Mouse (Mus musculus): ENCODE data around the gene Ndufaf5. TPM values are rescaled to one million over a fixed set of nuclear protein-coding genes. Genes with fewer than 3 reads are reported as not detected.

The Ndufaf5 gene
- polyA plus RNA-seq, 1 experiment = 20.5 TPM

GRCm38 (mm10) chr2:140243105-140243504 lies 72.7 kb downstream of the Ndufaf5 start:
- H3K4me1 ChIP-seq (ENCODE audit: control insufficient read depth, insufficient read depth, low read length) = no peaks in the 10 kb centered on the region
- no peak overlapping the region for H3K27ac ChIP-seq (ENCODE audit: insufficient read depth, low read length)
- H3K27me3 ChIP-seq (ENCODE audit: control insufficient read depth, insufficient read depth, low read length, poor library complexity, severe bottlenecking) = no peaks in the 10 kb centered on the region
- TF ChIP-seq POLR2A (IDR thresholded peaks at IDR 0.05; ENCODE audit: insufficient read depth, low read length) (no peak), CTCF (IDR thresholded peaks at IDR 0.05; ENCODE audit: low read depth, low read length) (no peak), EP300 (IDR thresholded peaks at IDR 0.05; ENCODE audit: insufficient read depth, low read depth, low read length) (no peak)
- no peak overlapping the region for H3K4me3 ChIP-seq (ENCODE audit: low read depth, low read length)
- H3K9ac ChIP-seq (ENCODE audit: low read depth, poor library complexity, severe bottlenecking) = no peak overlapping the region
- H3K36me3 ChIP-seq (ENCODE audit: control insufficient read depth, insufficient read depth, low read length, poor library complexity, severe bottlenecking) = no peaks in the 10 kb centered on the region
- no peaks in the 10 kb centered on the region for H3K9me3 ChIP-seq (replicated peaks; ENCODE audit: control insufficient read depth, insufficient read depth, low read length, poor library complexity, severe bottlenecking)

Other genes with a start within 250 kb of the Ndufaf5 start
- gene Tasp1, start 103.8 kb upstream of the Ndufaf5 start, polyA plus RNA-seq (2011; ENCODE audit: insufficient read depth, insufficient read length, low read depth, missing spikeins) = 11.0 and 11.9 TPM in 2 replicates
- not detected in 2 replicates for gene Gm17374, start 18.6 kb upstream of the Ndufaf5 start, polyA plus RNA-seq (2011; ENCODE audit: insufficient read depth, insufficient read length, low read depth, missing spikeins)
- gene Esf1, start 85 bp upstream of the Ndufaf5 start, polyA plus RNA-seq (2011; ENCODE audit: insufficient read depth, insufficient read length, low read depth, missing spikeins) = 61.0 and 65.2 TPM in 2 replicates
- gene Sel1l2, start 219.1 kb downstream of the Ndufaf5 start, polyA plus RNA-seq (2011; ENCODE audit: insufficient read depth, insufficient read length, low read depth, missing spikeins) = not detected in 2 replicates
- gene Macrod2, start 224.7 kb downstream of the Ndufaf5 start, polyA plus RNA-seq (2011; ENCODE audit: insufficient read depth, insufficient read length, low read depth, missing spikeins) = 7.6 and 11.9 TPM in 2 replicates

All from ES-Bruce4 (cell line).